Comparison of ENCODE assay signal across 8 mouse cellular contexts in genomic region chr4:117146176-117146575, GRCm38 (mm10). TPM values are rescaled to one million over a fixed set of nuclear protein-coding genes. Genes with fewer than 3 reads are reported as not detected.
A peak's percentile ranks its signal among the peaks of the same experiment; 100 is the strongest.
DNase-seq lines count a peak whose midpoint lies in the region; TF ChIP-seq lines count a peak whose summit lies in the region.

No protein-coding gene starts in this region.

- TF ChIP-seq POLR2A in bone marrow, adult 2 months (IDR thresholded peaks at IDR 0.05; ENCODE audit: borderline replicate concordance, control insufficient read depth, low read depth, low read length) = no peak
- TF ChIP-seq POLR2A in embryonic fibroblast, embryonic 13.5 days (IDR thresholded peaks at IDR 0.05; ENCODE audit: low read depth, low read length) = no peak
- TF ChIP-seq POLR2A in liver, adult 2 months (IDR thresholded peaks at IDR 0.05; ENCODE audit: extremely low read depth, insufficient read depth, low read length) = no peak

- no peaks in the 10 kb centered on the region for H3K27me3 ChIP-seq in liver, adult 2 months (ENCODE audit: control insufficient read depth, insufficient read depth, low read length)

- no peaks in the 10 kb centered on the region for H3K4me1 ChIP-seq in bone marrow, adult 2 months (ENCODE audit: control insufficient read depth, insufficient read depth, low read length)
- no peaks in the 10 kb centered on the region for H3K4me1 ChIP-seq in embryonic fibroblast, embryonic 13.5 days (ENCODE audit: control insufficient read depth, insufficient read depth, low read length)
- H3K4me1 ChIP-seq in liver, adult 2 months (ENCODE audit: control insufficient read depth, insufficient read depth, low read length) = no peaks in the 10 kb centered on the region

- 46% methylated on average over 15 of the region's 15 CpGs for WGBS in bone marrow, adult 2 months
- 42% methylated on average over 15 of the region's 15 CpGs for WGBS in liver, adult 2 months

- H3K36me3 ChIP-seq in liver, adult 2 months (ENCODE audit: control insufficient read depth, insufficient read depth, low read length) = peaks cover 10% of the 10 kb centered on the region

- peak; percentile 92 for TF ChIP-seq CTCF in bone marrow, adult 2 months (IDR thresholded peaks at IDR 0.05; ENCODE audit: control insufficient read depth, insufficient read depth, low read length)
- TF ChIP-seq CTCF in embryonic fibroblast, embryonic 13.5 days (IDR thresholded peaks at IDR 0.05; ENCODE audit: borderline replicate concordance, insufficient read depth, low read length) = peak; percentile 34; the same call in 1 of the 2 replicates
- peak; percentile 89 for TF ChIP-seq CTCF in liver, adult 2 months (IDR thresholded peaks at IDR 0.05; ENCODE audit: low read depth, low read length)

- no peak overlapping the region for H3K27ac ChIP-seq in bone marrow, adult 2 months (ENCODE audit: control insufficient read depth, insufficient read depth, low read depth, low read length, poor library complexity)
- H3K27ac ChIP-seq in embryonic fibroblast, embryonic 13.5 days (ENCODE audit: insufficient read depth, low read length) = no peak overlapping the region
- no peak overlapping the region for H3K27ac ChIP-seq in liver, adult 2 months (replicated peaks; ENCODE audit: insufficient read depth, low read depth, low read length)

- no peak overlapping the region for H3K4me3 ChIP-seq in bone marrow, adult 2 months (replicated peaks; ENCODE audit: control insufficient read depth, low read depth, low read length)
- no peak overlapping the region for H3K4me3 ChIP-seq in embryonic fibroblast, embryonic 13.5 days (ENCODE audit: insufficient read depth, low read length)
- H3K4me3 ChIP-seq in liver, adult 2 months (ENCODE audit: insufficient read depth, low read depth, low read length) = no peak overlapping the region

- H3K9ac ChIP-seq in liver, adult 2 months (ENCODE audit: low read depth, low read length) = no peak overlapping the region

- DNase-seq in left cerebral cortex, adult 11 months (ENCODE audit: low spot score) = peak; percentile 80
- no peak for DNase-seq in left cerebral cortex, adult 8-10 months (ENCODE audit: low spot score in 2 of 2)
- peak; percentile 88 for DNase-seq in hindlimb bud, embryonic 11.5 days (ENCODE audit: extremely low spot score, low read depth, low spot score)
- peak; percentile 67 for DNase-seq in liver, adult 2 months (ENCODE audit: extremely low read depth, low read depth, low spot score)
- DNase-seq in retina, adult 2 months (ENCODE audit: low read depth, low spot score) = peak; percentile 50
- peak; percentile 84 to 86 for DNase-seq in thymus, postnatal 36 days

- H3K79me2 ChIP-seq in liver, adult 2 months (ENCODE audit: control insufficient read depth, insufficient read depth, low read length) = no peaks in the 10 kb centered on the region

RNA-seq across cellular contexts. Expression of gene Rps8, which starts 9.9 kb away (rescaled TPM):
- 100 to 1,000 TPM; 561 to 608 (median 588) TPM for total RNA-seq in left cerebral cortex, adult 8-10 months (2022)
- polyA plus RNA-seq in bone marrow, adult 2 months (2011; ENCODE audit: insufficient read depth, insufficient read length, low replicate concordance, missing spikeins) = 2,334 and 3,425 TPM in 2 replicates
- 1,876 and 2,108 TPM in 2 replicates for polyA plus RNA-seq in embryonic fibroblast, embryonic 13.5 days (2011; ENCODE audit: insufficient read length, low read depth, missing spikeins)
- 449 and 482 TPM in 2 replicates for total RNA-seq in liver, adult 2 months (2014; rRNA removed)
- polyA plus RNA-seq in liver, adult 2 months (2012; rRNA removed) = 311 and 370 TPM in 2 replicates

RNA-seq across cellular contexts. Expression of gene Plk3, which starts 12.4 kb away (rescaled TPM):
- total RNA-seq in left cerebral cortex, adult 8-10 months (2022) = 10 to 100 TPM in 3 of 4 experiments, 1 to 10 TPM in 1; 8.0 to 14.1 (median 12.9) TPM
- polyA plus RNA-seq in bone marrow, adult 2 months (2011; ENCODE audit: insufficient read depth, insufficient read length, low replicate concordance, missing spikeins) = 3.1 and 7.8 TPM in 2 replicates
- 10.6 and 15.4 TPM in 2 replicates for polyA plus RNA-seq in embryonic fibroblast, embryonic 13.5 days (2011; ENCODE audit: insufficient read length, low read depth, missing spikeins)
- total RNA-seq in liver, adult 2 months (2014; rRNA removed) = 10.7 and 19.5 TPM in 2 replicates
- polyA plus RNA-seq in liver, adult 2 months (2012; rRNA removed) = 21.2 and 31.7 TPM in 2 replicates

RNA-seq across cellular contexts. Expression of gene Tctex1d4, which starts 19.6 kb away (rescaled TPM):
- total RNA-seq in left cerebral cortex, adult 8-10 months (2022) = not detected
- polyA plus RNA-seq in bone marrow, adult 2 months (2011; ENCODE audit: insufficient read depth, insufficient read length, low replicate concordance, missing spikeins) = not detected in 2 replicates
- polyA plus RNA-seq in embryonic fibroblast, embryonic 13.5 days (2011; ENCODE audit: insufficient read length, low read depth, missing spikeins) = not detected in 2 replicates
- total RNA-seq in liver, adult 2 months (2014; rRNA removed) = not detected in 2 replicates
- polyA plus RNA-seq in liver, adult 2 months (2012; rRNA removed) = 0.17 TPM in 1 of 2 replicates, not detected in the other

RNA-seq across cellular contexts. Expression of gene Btbd19, which starts 20.7 kb away (rescaled TPM):
- 10 to 100 TPM; 14.1 to 18.8 (median 17.4) TPM for total RNA-seq in left cerebral cortex, adult 8-10 months (2022)
- 2.9 and 7.0 TPM in 2 replicates for polyA plus RNA-seq in bone marrow, adult 2 months (2011; ENCODE audit: insufficient read depth, insufficient read length, low replicate concordance, missing spikeins)
- polyA plus RNA-seq in embryonic fibroblast, embryonic 13.5 days (2011; ENCODE audit: insufficient read length, low read depth, missing spikeins) = 42.1 and 57.8 TPM in 2 replicates
- 0.67 and 0.74 TPM in 2 replicates for total RNA-seq in liver, adult 2 months (2014; rRNA removed)
- polyA plus RNA-seq in liver, adult 2 months (2012; rRNA removed) = 0.86 and 1.8 TPM in 2 replicates

RNA-seq across cellular contexts. Expression of gene Kif2c, which starts 36.3 kb away (rescaled TPM):
- total RNA-seq in left cerebral cortex, adult 8-10 months (2022) = under 1 TPM in 3 of 4 experiments, not detected in 1; 0.15 to 0.42 (median 0.36) TPM
- 18.5 and 33.6 TPM in 2 replicates for polyA plus RNA-seq in bone marrow, adult 2 months (2011; ENCODE audit: insufficient read depth, insufficient read length, low replicate concordance, missing spikeins)
- polyA plus RNA-seq in embryonic fibroblast, embryonic 13.5 days (2011; ENCODE audit: insufficient read length, low read depth, missing spikeins) = 25.2 and 33.6 TPM in 2 replicates
- 0.18 and 0.67 TPM in 2 replicates for total RNA-seq in liver, adult 2 months (2014; rRNA removed)
- 0.05 TPM in 1 of 2 replicates, not detected in the other for polyA plus RNA-seq in liver, adult 2 months (2012; rRNA removed)

Comparison
In these comparisons a context has a peak if more than half of its experiments do, and no peak if none do; other contexts are left out.
1. DNase-seq: peak in left cerebral cortex, adult 11 months (single experiment), hindlimb bud, embryonic 11.5 days (single experiment), liver, adult 2 months (single experiment), retina, adult 2 months (single experiment) and thymus, postnatal 36 days (2 of 2); none in left cerebral cortex, adult 8-10 months (0 of 2).
2. CTCF ChIP-seq: peak in every context shown above with its lines; median percentile 92 in bone marrow, adult 2 months; 89 in liver, adult 2 months; 34 in embryonic fibroblast, embryonic 13.5 days.